Mouse (Mus musculus) c-Kit-positive CD71-negative TER-119-negative erythroid progenitor cells, embryonic 14.5 days (primary cell): Measurements from ENCODE around the gene Gm3685.
"Not testable (repeated sequence)": the region's sequence is repeated elsewhere in the genome, so short reads cannot be mapped to it uniquely, and the experiment has no call there.

Experiments used
- DNase-seq: peaks from one replicate; pipeline ENCODE4 v3.0.0-alpha.2; 2013; ENCODE audit warnings: low read depth

Gene Gm3685

DNA sequence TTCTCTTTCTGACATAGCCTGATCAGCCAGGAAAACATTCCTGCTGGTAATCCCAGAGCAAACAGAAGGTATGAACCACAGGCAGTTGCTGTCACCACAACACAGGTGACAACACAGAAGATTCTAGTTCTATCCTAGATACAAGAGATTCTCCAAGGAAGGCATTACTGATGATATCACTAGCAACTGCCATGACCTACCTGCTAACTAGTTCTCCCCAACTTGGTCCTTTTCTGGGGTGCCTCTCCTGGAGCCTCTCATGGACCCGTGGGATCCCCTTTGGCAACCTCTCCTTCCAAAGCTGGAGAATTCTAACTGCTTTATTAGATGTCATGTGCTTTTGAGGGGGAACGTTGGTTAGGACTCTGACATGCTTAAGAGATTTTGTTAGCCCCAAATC lies at the start of gene Gm3685:
Gene Gm3685, minus strand, starts transcription at position 101 of the 400 bp plus-strand sequence.
- DNase-seq, result not testable (repeated sequence)

DNA sequence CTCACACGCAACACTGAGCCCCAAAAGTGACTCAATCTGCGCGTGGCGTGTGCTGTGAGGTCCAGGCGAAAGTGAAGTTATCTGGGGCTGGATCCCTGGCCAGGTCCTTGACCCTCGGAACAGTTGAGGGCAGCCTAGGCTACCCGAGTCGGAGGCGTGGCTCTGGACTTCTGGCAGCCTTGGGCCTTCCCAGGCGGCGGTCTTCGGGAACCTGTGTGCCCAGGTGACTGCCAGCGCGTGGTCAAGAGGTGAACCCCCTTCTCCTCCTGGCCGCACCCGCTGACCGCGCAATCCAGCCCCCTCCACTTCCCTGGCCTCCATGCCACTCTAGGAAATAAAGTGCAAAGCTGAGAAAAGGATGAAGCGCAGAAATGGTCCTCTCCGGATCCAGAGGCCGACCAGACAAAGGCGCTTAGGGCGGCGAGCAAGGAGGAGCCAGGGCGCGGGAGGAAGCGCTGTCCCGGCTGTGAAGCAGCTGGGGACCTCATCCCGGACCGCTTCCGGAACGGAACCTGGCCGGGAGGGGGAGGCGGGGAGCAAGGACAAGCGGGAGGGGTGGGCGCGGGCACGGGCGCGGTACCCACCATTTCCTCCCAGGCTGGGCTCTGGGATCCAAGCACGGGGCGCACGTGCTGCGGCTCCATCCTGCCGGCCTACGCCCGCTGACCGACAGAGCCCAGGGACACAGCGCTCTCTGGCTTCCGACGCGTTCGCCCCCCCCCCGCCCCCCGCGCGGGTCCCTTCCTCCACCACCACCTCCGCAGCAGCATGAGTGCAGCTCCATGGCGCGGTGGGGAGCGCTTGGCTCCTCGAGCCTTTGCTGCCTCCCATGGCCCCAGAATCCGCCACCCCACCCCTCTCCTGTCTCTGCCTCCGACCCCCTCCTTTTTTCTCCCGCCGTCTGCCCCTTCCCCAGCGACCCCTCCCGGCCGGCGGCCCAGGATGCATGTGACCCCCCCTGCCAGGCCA lies 17.7 kb downstream of the Gm3685 start, which contains the start of gene Gm10406:
Gene Gm10406, minus strand, starts transcription at position 669 of the 969 bp plus-strand sequence.
- not testable (repeated sequence) for DNase-seq

- DNase-seq, result not testable (repeated sequence)
Observed at GRCm38 (mm10) chr14:7026274-7026673, 18.5 kb downstream of the Gm3685 start.
